Mouse (Mus musculus) ovary, adult 18-20 months (tissue): Measurements from ENCODE around the gene Atad5.
"Not testable (repeated sequence)": the region's sequence is repeated elsewhere in the genome, so short reads cannot be mapped to it uniquely, and the experiment has no call there.

Source experiments
- DNase-seq: peaks from one replicate; pipeline ENCODE4 v3.0.0; 2022; ENCODE audit warnings: low spot score, mixed read lengths

Atad5 gene

DNA sequence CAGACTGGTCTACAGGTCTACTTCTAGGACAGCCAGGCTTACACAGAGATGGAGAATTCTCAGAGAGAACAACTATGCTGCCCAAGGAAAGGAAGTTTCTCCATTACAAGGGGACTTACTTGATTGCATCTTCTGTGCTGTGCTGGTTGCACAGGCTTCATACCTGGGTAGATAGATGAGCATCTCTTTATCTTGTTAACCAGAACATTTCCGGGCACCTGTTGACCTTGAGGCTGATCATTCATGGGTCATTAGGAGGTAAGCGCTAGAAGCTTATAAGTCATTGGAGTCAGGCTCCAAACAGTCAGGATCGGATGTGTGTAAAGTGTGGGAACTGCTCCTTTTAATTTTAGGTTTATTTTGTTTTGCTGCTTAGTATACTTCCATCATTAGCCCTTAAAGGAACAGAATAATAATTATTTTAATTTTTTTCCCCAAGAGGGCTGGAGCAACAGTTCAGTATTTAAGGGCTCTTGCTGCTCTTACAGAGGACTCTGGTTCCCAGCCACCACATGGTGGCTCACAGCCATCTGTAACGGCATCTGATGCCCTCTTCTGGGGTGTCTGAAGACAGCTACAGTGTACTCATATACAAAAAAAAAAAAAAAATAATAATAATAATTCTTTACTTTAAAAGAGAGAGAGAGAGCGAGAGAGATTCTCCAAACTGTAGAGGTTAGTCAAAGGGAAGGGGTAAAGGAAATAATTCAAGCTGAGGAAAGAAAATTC lies 92.0 kb downstream of the Atad5 start:
- DNase-seq, result no peak

DNA sequence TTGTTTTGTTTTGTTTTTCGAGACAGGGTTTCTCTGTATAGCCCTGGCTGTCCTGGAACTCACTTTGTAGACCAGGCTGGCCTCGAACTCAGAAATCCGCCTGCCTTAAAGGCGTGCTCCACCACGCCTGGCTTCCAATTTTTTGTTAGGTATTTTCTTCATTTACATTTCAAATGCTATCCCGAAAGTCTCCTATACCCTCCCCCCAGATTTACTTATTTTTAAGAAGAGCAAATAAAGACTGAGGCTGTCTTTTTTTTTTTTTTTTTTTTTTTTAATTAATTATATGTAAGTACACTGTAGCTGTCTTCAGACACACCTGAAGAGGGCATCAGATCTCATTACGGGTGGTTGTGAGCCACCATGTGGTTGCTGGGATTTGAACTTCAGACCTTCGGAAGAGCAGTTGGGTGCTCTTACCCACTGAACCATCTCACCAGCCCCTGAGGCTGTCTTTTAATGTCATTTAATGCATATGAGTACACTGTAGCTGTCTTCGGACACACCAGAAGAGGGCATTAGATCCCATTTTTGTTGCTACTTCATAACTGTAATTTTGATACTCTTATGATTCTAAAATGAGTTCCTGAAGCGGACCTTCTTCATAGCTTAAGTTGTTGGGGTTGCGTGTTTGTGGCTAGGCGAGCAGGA lies 94.0 kb downstream of the Atad5 start:
- not testable (repeated sequence) for DNase-seq

DNA sequence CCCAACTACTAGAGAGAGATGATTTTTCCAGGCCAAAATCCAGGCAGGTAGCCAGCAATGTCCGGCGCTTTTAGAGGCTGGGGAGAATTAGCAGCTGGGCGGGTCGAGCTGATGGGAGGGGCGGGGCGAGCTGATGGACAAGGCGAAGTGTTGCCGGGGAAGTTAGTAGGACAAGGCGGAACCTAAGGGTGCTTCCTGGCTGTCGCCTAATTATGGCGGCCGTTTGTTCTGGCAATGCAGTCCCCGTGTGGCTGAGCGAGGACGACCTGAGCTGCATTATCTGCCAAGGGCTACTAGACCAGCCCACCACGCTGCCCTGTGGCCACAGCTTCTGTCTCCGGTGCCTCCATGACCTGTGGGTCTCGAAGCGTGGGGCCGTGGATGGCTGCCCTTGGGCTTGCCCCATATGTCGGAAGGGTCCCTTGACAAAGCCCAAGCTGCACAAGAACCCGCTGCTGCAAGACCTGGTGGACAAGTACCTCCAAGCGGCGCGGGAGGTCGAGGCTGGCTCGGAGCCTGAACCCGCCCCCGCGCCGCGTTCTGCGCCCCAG lies 94.6 kb downstream of the Atad5 start, which contains the start of gene Rnf135:
Rnf135 (plus strand) TSS at position 147 of the 551 bp plus-strand sequence.
- DNase-seq, result peak; percentile 90

DNA sequence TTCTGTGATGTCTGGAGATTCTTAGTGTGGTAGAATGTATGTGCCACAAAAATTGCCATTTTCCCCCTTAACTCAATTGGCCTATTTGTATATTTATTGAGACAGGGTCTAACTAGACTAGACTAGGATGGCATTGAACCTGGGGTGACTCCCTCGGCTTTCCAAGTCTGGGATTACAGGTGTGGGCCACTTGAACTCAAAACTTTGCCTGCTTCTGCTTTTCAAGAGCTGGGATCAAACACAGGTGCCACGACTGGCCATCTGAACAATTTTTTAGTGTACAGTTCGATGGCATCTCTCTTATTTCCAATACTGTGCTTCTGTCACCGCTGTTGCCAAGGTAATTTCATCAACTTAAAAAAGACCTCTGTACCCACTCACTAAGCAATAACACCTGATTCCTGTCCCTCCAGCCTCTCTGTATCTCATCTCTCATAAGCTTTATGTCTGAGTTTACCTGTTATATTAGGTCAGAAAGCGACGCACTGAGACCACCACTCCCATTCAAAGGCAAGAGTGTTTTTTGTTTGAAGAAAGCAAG lies 95.4 kb downstream of the Atad5 start:
- DNase-seq, result no peak
